Mouse (Mus musculus) E14TG2a.4 (cell line): ENCODE measurements around the gene Rassf5.
A peak's percentile ranks its signal among the peaks of the same experiment; 100 is the strongest.
"Not testable (repeated sequence)": the region's sequence is repeated elsewhere in the genome, so short reads cannot be mapped to it uniquely, and the experiment has no call there.

Experiments
- H3K27me3 ChIP-seq: 2 replicates; pipeline ENCODE4 v1.6.1; 2014; ENCODE audit warnings: low read length, control low read depth; ENCODE audit not compliant: insufficient read depth
- H3K36me3 ChIP-seq: 2 replicates; pipeline ENCODE4 v1.6.1; 2014; ENCODE audit warnings: low read length, control low read depth; ENCODE audit not compliant: insufficient read depth
- H3K4me1 ChIP-seq: replicated peaks from 2 replicates; pipeline ENCODE4 v1.6.1; 2014; ENCODE audit warnings: low read depth, low read length, control low read depth
- H3K4me3 ChIP-seq: replicated peaks from 2 replicates; pipeline ENCODE4 v1.5.1; 2014; ENCODE audit warnings: mild to moderate bottlenecking, low read length
- H3K9me3 ChIP-seq: 2 replicates; pipeline ENCODE4 v1.6.1; 2014; ENCODE audit warnings: low read length, control low read depth
- CTCF ChIP-seq: conservative IDR thresholded peaks from 2 replicates; pipeline ENCODE4 v1.5.1; 2014; ENCODE audit warnings: low read length
- NANOG ChIP-seq: IDR thresholded peaks from 2 replicates; pipeline ENCODE4 v1.6.1; 2014; ENCODE audit warnings: borderline replicate concordance, low read length, mixed read lengths
- POU5F1 ChIP-seq: IDR thresholded peaks from 2 replicates; pipeline ENCODE4 v1.6.1; 2014; ENCODE audit warnings: low read length, borderline replicate concordance

Rassf5 gene

DNA sequence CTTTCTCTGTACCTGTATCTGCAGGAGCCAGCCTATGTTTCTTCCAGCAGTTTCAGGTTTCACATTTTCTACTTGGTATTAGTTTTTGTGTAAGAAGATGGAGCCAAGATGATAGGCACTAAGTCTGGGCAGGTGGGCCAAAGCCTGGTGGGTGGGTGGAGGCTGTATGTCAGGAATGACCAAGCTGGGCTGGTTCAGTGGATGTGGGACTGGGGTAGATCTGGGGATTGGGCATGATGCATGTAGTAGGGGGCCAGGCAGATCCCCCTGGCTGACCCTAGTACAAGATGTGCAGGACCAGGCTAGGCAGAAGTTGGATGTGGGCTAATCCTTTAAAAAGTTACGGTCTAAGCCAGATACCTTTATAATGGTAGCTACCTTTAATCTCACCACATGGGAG lies 69.9 kb downstream of the Rassf5 start:
- Histone ChIP-seq H3K36me3 (peaks cover 96% of the 10 kb centered on the region), H3K4me3 (no peak overlapping the region), H3K4me1 (peaks cover 25% of the 10 kb centered on the region), H3K27me3 (no peaks in the 10 kb centered on the region), H3K9me3 (no peaks in the 10 kb centered on the region)
- TF ChIP-seq CTCF (no peak), NANOG (no peak), POU5F1 (no peak)

DNA sequence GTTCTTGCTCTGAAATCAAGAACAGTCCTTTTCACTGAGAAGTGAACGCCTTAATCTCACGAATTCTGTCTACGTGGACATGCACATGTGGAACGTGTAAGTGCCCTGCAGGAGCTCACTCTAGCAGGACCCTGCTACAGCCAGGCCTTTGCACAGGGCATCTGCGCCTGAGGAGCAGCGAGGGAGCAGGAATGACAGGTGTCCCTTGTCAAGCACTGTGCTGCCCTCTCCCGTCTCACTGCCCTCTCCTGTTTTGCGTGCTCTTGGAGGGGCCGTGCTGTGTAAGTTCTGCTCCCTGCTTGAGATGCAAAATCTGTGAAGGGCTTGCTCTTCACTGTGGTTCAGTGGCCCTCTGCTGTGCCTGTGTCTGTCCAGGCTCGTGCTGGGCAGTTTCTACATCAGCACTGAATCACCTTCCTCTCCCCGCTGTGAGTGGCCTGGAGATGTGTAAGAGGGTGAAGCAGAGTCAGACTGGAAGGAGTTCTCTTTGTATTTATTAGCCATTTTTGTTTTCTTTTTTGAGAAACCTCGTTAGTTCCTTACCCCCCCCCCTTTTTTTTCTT lies 70.7 kb downstream of the Rassf5 start:
- H3K9me3 ChIP-seq = no peaks in the 10 kb centered on the region
- no peak for TF ChIP-seq POU5F1
- no peak for TF ChIP-seq NANOG
- no peak for TF ChIP-seq CTCF
- H3K4me1 ChIP-seq = peaks cover 20% of the 10 kb centered on the region
- H3K27me3 ChIP-seq = no peaks in the 10 kb centered on the region
- no peak overlapping the region for H3K4me3 ChIP-seq
- H3K36me3 ChIP-seq = peaks cover 97% of the 10 kb centered on the region

- TF ChIP-seq NANOG (no peak), POU5F1 (no peak), CTCF (no peak)
- Histone ChIP-seq H3K27me3 (no peaks in the 10 kb centered on the region), H3K4me3 (no peak overlapping the region), H3K9me3 (no peaks in the 10 kb centered on the region), H3K36me3 (peaks cover 100% of the 10 kb centered on the region), H3K4me1 (peaks cover 19% of the 10 kb centered on the region)
These were observed 71.2 kb downstream of the Rassf5 start for GRCm38 (mm10) chr1:131173809-131174208.

DNA sequence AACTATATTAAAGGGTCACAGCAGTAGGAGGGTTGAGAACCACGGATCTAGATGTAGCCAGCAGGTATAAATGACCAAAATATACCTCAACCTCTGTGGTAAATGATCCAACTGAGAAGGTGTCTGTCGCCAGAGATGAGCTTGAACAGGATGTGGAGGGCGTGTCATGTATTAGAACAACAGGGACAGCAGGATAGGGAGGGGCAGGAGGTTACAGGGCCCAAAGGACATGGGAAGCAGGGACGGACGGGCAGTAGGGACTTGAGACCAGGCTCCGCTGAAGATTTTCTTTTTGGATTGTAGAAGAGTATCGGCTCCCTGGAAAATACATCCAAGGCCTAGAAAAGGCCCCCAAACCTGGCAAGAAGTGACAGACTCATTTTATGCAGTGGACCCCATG lies 72.1 kb downstream of the Rassf5 start:
- Histone ChIP-seq H3K4me1 (peaks cover 19% of the 10 kb centered on the region), H3K9me3 (no peaks in the 10 kb centered on the region), H3K36me3 (peaks cover 100% of the 10 kb centered on the region), H3K27me3 (no peaks in the 10 kb centered on the region), H3K4me3 (no peak overlapping the region)
- TF ChIP-seq NANOG = no peak
- no peak for TF ChIP-seq CTCF
- no peak for TF ChIP-seq POU5F1

DNA sequence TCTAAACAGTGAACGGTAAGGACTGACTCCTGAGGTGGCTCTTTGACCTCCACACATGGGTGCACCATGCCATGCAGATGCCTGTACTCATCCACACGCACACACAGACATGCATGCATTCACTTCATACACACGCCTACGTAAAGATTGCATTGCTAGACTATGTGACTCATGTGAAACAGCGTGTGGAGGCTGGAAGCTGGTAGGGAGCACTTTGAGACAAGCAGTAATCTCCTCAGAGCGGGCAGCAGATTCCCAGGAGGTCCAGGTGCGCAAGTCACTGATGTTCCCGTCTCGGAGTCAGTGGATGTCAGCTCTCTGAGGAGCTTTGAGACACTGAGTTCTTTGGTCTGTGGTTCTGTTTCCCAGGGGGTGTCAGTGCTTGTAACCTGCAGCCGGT lies 77.4 kb downstream of the Rassf5 start:
- H3K27me3 ChIP-seq = no peaks in the 10 kb centered on the region
- H3K4me1 ChIP-seq = peaks cover 34% of the 10 kb centered on the region
- H3K9me3 ChIP-seq = no peaks in the 10 kb centered on the region
- no peak overlapping the region for H3K4me3 ChIP-seq
- TF ChIP-seq CTCF (no peak), POU5F1 (no peak), NANOG (no peak)
- H3K36me3 ChIP-seq = peaks cover 100% of the 10 kb centered on the region

DNA sequence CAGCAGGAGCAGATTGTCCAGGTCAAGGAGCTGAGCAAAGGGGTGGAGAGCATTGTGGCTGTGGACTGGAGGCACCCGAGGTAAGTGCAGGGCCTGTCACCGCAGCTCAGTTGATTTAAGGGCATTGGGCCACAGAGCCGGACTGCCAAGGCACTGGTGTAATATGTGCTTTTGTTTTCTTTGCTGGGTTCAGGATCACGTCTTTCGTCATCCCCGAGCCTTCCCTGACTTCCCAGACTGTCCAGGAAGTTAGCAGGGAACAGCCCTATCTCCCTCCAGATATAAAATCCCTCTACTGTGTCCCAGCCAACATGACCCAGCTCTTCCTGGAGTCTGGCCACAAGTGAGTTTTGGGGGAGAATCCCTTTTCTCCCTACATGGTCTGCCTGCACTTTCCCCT lies 80.6 kb downstream of the Rassf5 start:
- Histone ChIP-seq H3K36me3 (peaks cover 95% of the 10 kb centered on the region), H3K9me3 (no peaks in the 10 kb centered on the region), H3K4me1 (peaks cover 43% of the 10 kb centered on the region)

GRCm38 (mm10) chr1:131161091-131161490 lies 84.0 kb downstream of the Rassf5 start:
- TF ChIP-seq CTCF = no peak
- peak; percentile 46; the same call in 1 of the 2 replicates for TF ChIP-seq NANOG
- no peak for TF ChIP-seq POU5F1

More for the DNA sequence above, 80.6 kb downstream of the Rassf5 start:
- H3K4me3 ChIP-seq = no peak overlapping the region
- TF ChIP-seq NANOG (no peak), CTCF (no peak), POU5F1 (no peak)
- H3K27me3 ChIP-seq = no peaks in the 10 kb centered on the region

DNA sequence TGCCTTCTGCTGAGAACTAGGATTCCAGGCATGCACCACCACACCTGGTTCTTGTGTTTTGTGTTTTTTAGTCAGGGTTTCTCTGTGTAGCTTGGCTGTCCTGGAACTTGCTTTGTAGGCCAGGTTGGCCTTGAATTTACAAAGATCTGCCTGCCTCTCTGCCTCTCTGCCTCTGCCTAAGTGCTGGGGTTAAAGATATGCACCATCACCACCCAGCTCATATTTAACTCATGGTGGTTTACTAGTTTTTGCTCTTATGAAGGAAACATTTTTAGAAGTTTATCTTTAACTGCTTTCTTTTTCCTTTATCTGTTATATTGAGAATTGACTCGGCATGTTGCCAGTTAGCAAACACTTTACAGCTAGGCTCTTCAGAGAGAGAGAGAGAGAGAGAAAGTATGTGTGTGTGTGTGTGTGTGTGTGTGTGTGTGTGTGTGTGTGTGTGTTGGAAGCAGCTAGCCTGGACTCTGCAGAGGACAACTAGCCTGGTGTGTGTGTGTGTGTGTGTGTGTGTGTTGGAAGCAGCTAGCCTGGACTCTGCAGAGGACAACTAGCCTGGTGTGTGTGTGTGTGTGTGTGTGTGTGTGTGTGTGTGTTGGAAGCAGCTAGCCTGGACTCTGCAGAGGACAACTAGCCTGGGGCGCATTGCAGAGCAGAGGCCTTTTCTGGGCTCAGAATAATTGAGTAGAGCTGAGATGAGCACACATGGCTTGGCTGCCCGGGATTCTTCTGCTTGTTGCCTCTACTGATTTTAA lies 85.3 kb downstream of the Rassf5 start:
- peaks cover 77% of the 10 kb centered on the region for H3K36me3 ChIP-seq
- H3K4me1 ChIP-seq = peaks cover 69% of the 10 kb centered on the region
- not testable (repeated sequence) for H3K9me3 ChIP-seq, H3K27me3 ChIP-seq
- peak overlapping the region; percentile 43; the same call in 1 of the 2 replicates for H3K4me3 ChIP-seq

More at GRCm38 (mm10) chr1:131161091-131161490, 84.0 kb downstream of the Rassf5 start:
- H3K36me3 ChIP-seq = peaks cover 78% of the 10 kb centered on the region
- H3K27me3 ChIP-seq = no peaks in the 10 kb centered on the region
- peaks cover 58% of the 10 kb centered on the region for H3K4me1 ChIP-seq
- H3K4me3 ChIP-seq = peak overlapping the region; percentile 54
- no peaks in the 10 kb centered on the region for H3K9me3 ChIP-seq

DNA sequence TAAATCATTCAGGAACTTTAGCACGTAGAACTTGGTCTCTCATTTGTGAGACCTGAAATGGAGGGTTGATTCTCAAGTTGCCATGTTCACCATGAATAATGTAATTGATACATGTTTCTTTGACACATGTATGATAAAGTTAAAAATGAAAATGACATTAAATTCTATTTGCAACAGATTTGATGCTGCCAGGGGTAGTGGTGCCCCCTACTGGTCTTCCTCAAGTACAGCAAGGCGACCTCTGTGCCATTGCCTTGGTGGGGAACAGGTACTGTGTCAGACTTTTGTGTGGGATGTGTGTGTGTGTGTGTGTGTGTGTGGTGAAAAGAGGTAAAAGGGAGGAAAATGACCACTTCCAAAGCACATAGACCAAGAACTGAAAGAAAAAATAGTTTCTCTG lies 89.6 kb downstream of the Rassf5 start:
- Histone ChIP-seq H3K4me1 (peaks cover 70% of the 10 kb centered on the region), H3K4me3 (no peak overlapping the region), H3K9me3 (no peaks in the 10 kb centered on the region), H3K27me3 (no peaks in the 10 kb centered on the region), H3K36me3 (peaks cover 41% of the 10 kb centered on the region)
- TF ChIP-seq CTCF (peak; percentile 95), POU5F1 (no peak), NANOG (no peak)
